Mouse (Mus musculus) skeletal muscle tissue, postnatal 0 days (tissue): ENCODE results near the gene Prelid1. TPM values are rescaled to one million over a fixed set of nuclear protein-coding genes. Genes with fewer than 3 reads are reported as not detected.

Source experiments
- polyA plus RNA-seq: library from polyadenylated mRNA; unstranded; fragments of >200 nt; fragmentation: Nextera tagmentation; extraction: Ambion mirVana; gene quantifications from 2 replicates; pipeline ENCODE4 v1.2.1, GENCODE M21; 2015

Prelid1 gene
- 145 and 183 TPM in 2 replicates for polyA plus RNA-seq

GRCm38 (mm10) chr13:55319931-55320533, at the start of gene Prelid1:
Prelid1 (plus strand) TSS chr13:55320500.

GRCm38 (mm10) chr13:55321434-55322129, 1.3 kb downstream of the Prelid1 start, which contains the start of gene Rab24:
Rab24 (minus strand) TSS chr13:55321946.

GRCm38 (mm10) chr13:55329683-55330566, 9.6 kb downstream of the Prelid1 start, which contains the start of gene Mxd3:
Mxd3 (minus strand) TSS chr13:55329823.

GRCm38 (mm10) chr13:55362453-55363060, 42.3 kb downstream of the Prelid1 start, which contains the start of gene Lman2:
Lman2 (minus strand) TSS chr13:55362783.

GRCm38 (mm10) chr13:55369531-55370114, 49.3 kb downstream of the Prelid1 start, which contains the start of gene Rgs14:
Rgs14 (plus strand) TSS chr13:55369732.

Other genes with a start within 250 kb of the Prelid1 start
- gene Uimc1, start 220.2 kb upstream of the Prelid1 start, polyA plus RNA-seq: 14.6 and 17.1 TPM in 2 replicates
- gene Zfp346, start 215.2 kb upstream of the Prelid1 start, polyA plus RNA-seq: 14.1 and 15.6 TPM in 2 replicates
- not detected in 2 replicates for gene Gm17617, start 187.0 kb upstream of the Prelid1 start, polyA plus RNA-seq
- 16.2 and 20.9 TPM in 2 replicates for gene Fgfr4, start 167.9 kb upstream of the Prelid1 start, polyA plus RNA-seq
- 43.3 and 45.3 TPM in 2 replicates for gene Nsd1, start 110.7 kb upstream of the Prelid1 start, polyA plus RNA-seq
- 72.5 and 76.0 TPM in 2 replicates for gene Rab24, start 1.4 kb downstream of the Prelid1 start, polyA plus RNA-seq
- 11.7 and 16.0 TPM in 2 replicates for gene Mxd3, start 9.3 kb downstream of the Prelid1 start, polyA plus RNA-seq
- gene Lman2, start 42.3 kb downstream of the Prelid1 start, polyA plus RNA-seq: 44.8 and 55.3 TPM in 2 replicates
- 0.91 and 1.0 TPM in 2 replicates for gene Rgs14, start 49.2 kb downstream of the Prelid1 start, polyA plus RNA-seq
- not detected in 2 replicates for gene Slc34a1, start 77.7 kb downstream of the Prelid1 start, polyA plus RNA-seq
- not detected in 2 replicates for gene Pfn3, start 94.7 kb downstream of the Prelid1 start, polyA plus RNA-seq
- gene F12, start 106.3 kb downstream of the Prelid1 start, polyA plus RNA-seq: 0.19 and 0.37 TPM in 2 replicates
- 13.8 and 15.0 TPM in 2 replicates for gene Grk6, start 124.6 kb downstream of the Prelid1 start, polyA plus RNA-seq
- gene Prr7, start 143.8 kb downstream of the Prelid1 start, polyA plus RNA-seq: 0.16 TPM in 1 of 2 replicates, not detected in the other
- gene Dbn1, start 167.6 kb downstream of the Prelid1 start, polyA plus RNA-seq: 83.3 and 89.8 TPM in 2 replicates
- 624 and 740 TPM in 2 replicates for gene Pdlim7, start 193.2 kb downstream of the Prelid1 start, polyA plus RNA-seq
- 2.0 and 3.4 TPM in 2 replicates for gene Dok3, start 208.8 kb downstream of the Prelid1 start, polyA plus RNA-seq
- gene Ddx41, start 216.2 kb downstream of the Prelid1 start, polyA plus RNA-seq: 17.1 and 18.0 TPM in 2 replicates